Mouse (Mus musculus) megakaryocyte, embryonic 14.5 days (primary cell): ENCODE results near the gene Agrp. TPM values are rescaled to one million over a fixed set of nuclear protein-coding genes. Genes with fewer than 3 reads are reported as not detected.

ENCODE experiments used
- H3K27me3 ChIP-seq: replicated peaks from 2 replicates; pipeline ENCODE3; 2012; ENCODE audit warnings: inconsistent platforms
- H3K36me3 ChIP-seq: replicated peaks from 2 replicates; pipeline ENCODE3; 2012; ENCODE audit warnings: low read length, inconsistent platforms, mixed read lengths
- H3K4me1 ChIP-seq: 2 replicates; pipeline ENCODE4 v1.6.1; 2012; ENCODE audit warnings: inconsistent platforms
- H3K4me3 ChIP-seq: replicated peaks from 2 replicates; pipeline ENCODE3; 2012; ENCODE audit warnings: moderate library complexity, mild to moderate bottlenecking, inconsistent platforms
- H3K9me3 ChIP-seq: 2 replicates; pipeline ENCODE4 v1.6.1; 2012; ENCODE audit warnings: inconsistent platforms
- FLI1 ChIP-seq: IDR thresholded peaks from 2 replicates; pipeline ENCODE4 v1.6.1; 2012; ENCODE audit warnings: low read length, inconsistent platforms, mixed read lengths
- GATA1 ChIP-seq: IDR thresholded peaks from 3 replicates; pipeline ENCODE4 v1.6.1; 2012; ENCODE audit warnings: mixed read lengths, low read length, inconsistent platforms, borderline replicate concordance
- polyA plus RNA-seq: library from polyadenylated mRNA; stranded (reverse); fragments of >175 nt; gene quantifications from 2 replicates; pipeline ENCODE4 v1.2.3, GENCODE M21; 2012; ENCODE audit warnings: low replicate concordance; ENCODE audit not compliant: insufficient read depth

Gene Agrp
- not detected in 2 replicates for polyA plus RNA-seq

DNA sequence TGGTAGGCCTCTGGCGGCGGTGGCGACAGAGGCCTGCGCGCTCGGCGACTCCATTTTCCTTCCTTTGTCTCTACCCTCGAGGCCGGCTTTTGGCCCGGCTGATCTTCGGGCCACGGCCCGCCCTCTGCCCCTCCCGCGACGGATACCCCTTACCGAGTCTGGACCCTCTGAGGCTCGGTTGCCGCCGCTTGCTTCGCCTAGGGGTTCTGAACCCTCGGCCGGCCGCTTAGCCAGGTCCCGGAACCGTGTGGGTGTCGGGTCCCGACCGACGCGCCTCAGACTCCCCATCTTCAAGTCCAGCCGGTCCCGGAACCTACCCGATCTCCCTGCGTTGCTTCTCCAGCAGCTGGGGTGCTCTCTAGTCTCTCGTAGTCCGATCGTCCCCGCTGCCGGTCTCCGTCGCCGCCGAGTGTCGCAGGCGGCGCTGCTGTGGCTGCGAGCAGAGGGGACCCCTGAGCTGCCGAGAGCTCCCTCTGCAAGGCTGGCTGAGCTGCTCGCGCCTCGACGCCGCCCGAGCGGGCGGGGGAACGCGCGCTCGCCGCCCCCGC, at the start of gene Agrp:
Agrp (minus strand) TSS at position 431 of the 548 bp plus-strand sequence.
- no peak for TF ChIP-seq GATA1
- TF ChIP-seq FLI1: no peak
- Histone ChIP-seq H3K4me3 (peak within 1 kb of the TSS; percentile 96), H3K9me3 (no peaks in the 10 kb centered on the region), H3K27me3 (no peaks in the 10 kb centered on the region), H3K4me1 (peaks cover 58% of the 10 kb centered on the region), H3K36me3 (peaks cover 5% of the 10 kb centered on the region)

DNA sequence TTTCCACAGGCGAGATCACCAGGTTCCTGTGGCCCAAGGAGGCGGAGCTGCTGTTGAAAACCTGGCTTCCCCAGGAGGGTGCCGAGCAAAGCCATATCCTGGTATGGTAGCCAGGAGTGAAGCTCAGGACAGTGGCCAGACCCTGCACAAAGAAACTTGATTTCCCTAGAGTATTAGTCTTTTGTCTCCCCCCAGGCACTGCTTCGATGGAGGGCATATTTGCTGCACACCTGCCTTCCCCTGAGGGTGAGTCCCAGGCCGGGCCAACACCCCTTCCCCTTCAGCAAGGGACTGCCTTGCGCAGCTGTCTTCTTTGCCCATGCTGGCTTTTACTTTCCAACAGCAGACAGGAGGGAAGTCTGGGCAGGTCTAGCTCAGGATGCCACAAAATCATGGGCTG, 49.4 kb upstream of the Agrp start:
- TF ChIP-seq FLI1 (no peak), GATA1 (no peak)
- H3K4me3 ChIP-seq: peak overlapping the region; percentile 90
- H3K4me1 ChIP-seq: peaks cover 25% of the 10 kb centered on the region

DNA sequence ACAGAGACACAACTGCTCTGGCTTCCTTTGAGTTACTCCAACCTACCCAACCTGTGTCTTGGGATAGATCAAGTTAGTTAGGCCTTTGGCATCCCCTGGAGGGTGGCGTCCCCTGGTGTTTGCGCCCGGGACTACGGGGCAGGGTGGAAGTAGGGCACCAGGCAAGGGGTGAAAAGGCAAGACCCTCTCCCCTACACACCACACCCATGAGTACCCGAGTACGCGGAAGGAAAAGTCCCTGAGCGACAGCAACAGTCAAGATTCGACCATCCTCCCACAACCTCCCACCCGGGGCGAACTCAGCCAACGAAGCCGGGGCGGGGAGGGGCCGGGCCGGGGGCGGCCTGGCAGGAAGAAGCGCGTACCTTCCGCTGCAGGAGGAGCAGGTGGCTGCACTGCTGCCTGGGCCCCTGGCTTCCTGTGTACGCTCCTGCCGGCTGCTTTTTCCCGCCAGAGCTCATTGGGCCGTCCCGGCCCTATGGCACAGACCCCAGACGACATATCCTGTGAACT, 48.7 kb upstream of the Agrp start, which contains the start of gene Carmil2:
Carmil2 (plus strand) TSS at position 479 of the 513 bp plus-strand sequence.
- Histone ChIP-seq H3K9me3 (no peaks in the 10 kb centered on the region), H3K4me3 (peak within 1 kb of the TSS; percentile 90), H3K4me1 (peaks cover 25% of the 10 kb centered on the region), H3K36me3 (peaks cover 48% of the 10 kb centered on the region), H3K27me3 (no peaks in the 10 kb centered on the region)
- no peak for TF ChIP-seq FLI1
- TF ChIP-seq GATA1: no peak

More for the DNA sequence above, 49.4 kb upstream of the Agrp start:
- H3K9me3 ChIP-seq: no peaks in the 10 kb centered on the region
- H3K36me3 ChIP-seq: peaks cover 46% of the 10 kb centered on the region
- no peaks in the 10 kb centered on the region for H3K27me3 ChIP-seq

DNA sequence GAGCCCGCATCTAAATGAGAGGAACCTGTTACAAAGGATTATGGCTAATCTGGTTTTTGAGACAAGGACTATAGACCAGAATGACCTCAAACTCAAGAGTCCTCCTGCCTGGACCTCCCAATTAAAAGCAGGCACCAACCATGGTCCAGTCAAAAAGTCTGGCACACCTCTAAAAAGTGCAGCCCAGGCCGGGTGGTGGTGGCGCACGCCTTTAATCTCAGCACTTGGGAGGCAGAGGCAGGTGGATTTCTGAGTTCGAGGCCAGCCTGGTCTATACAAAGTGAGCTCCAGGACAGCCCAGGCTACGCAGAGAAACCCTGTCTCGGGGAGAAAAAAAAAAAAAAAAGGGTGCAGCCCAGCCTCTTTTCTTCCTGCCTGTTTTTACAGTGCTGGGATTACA, 48.1 kb upstream of the Agrp start:
- Histone ChIP-seq H3K9me3 (no peaks in the 10 kb centered on the region), H3K27me3 (no peaks in the 10 kb centered on the region), H3K4me1 (peaks cover 25% of the 10 kb centered on the region), H3K4me3 (no peak overlapping the region), H3K36me3 (peaks cover 50% of the 10 kb centered on the region)
- TF ChIP-seq FLI1 (no peak), GATA1 (no peak)

DNA sequence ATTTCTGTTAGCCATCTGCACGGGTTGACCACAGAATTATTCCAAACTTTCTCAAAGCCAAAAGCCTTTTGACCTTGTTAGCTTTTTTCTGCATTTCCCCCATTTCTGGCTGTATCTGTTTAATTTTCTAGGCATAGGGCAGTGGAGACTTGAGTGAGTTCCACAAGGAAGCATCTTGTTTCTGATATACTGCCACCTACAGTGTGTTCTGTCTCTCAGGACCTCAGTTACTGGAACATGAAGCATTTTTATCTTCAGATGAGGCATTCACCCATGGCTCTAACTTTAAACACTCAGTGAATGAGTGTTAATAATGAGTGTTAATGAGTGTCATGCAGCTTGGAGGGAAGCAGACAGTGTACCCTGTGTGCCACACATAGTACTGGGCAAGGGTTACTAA, 40.7 kb upstream of the Agrp start:
- Histone ChIP-seq H3K4me3 (no peak overlapping the region), H3K9me3 (no peaks in the 10 kb centered on the region), H3K4me1 (peaks cover 7% of the 10 kb centered on the region), H3K27me3 (no peaks in the 10 kb centered on the region), H3K36me3 (peaks cover 94% of the 10 kb centered on the region)
- no peak for TF ChIP-seq FLI1

DNA sequence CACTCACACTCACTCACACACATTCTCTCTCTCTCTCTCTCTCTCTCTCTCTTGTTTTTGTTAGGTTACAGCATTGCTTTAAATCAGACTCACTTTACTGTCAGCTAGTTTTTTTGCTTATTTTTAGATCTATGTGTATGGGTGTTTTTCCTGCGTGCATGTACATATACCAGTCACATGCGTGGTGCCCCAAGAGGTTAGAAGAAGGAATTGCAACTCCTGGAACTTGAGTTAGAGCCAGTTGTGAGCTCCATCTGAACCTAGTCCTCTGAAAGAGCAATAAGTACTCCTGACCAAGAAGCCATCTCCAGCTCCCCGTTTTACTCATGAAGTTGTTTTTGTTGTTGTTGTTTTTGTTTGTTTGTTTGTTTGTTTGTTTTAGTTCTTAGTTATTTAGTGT, 24.0 kb upstream of the Agrp start:
- peaks cover 53% of the 10 kb centered on the region for H3K36me3 ChIP-seq
- H3K27me3 ChIP-seq: no peaks in the 10 kb centered on the region
- TF ChIP-seq FLI1 (no peak), GATA1 (no peak)

DNA sequence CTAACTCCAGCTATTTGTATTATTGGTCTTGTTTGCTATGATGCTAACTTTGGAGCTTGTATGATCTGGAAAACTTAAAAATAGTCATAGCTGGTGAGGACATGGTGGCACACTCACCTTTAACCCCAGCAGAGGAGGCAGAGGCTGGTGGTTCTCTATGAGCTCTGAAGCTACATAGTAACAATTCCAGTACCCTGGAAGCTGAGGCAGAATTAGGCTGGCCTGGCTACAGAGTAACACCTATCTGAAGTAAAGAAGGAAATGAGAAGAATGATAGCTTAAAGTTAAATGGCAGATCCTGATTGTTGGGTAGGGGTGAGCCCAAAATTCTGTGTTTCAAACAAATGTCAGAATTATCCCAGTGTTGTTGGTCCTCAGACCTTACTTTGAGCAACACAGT, 20.4 kb upstream of the Agrp start:
- no peak for TF ChIP-seq FLI1
- TF ChIP-seq GATA1: no peak
- Histone ChIP-seq H3K9me3 (no peaks in the 10 kb centered on the region), H3K27me3 (no peaks in the 10 kb centered on the region), H3K4me3 (no peak overlapping the region), H3K4me1 (peaks cover 29% of the 10 kb centered on the region; the same call in 1 of the 2 replicates), H3K36me3 (peaks cover 46% of the 10 kb centered on the region)

More for the DNA sequence above, 24.0 kb upstream of the Agrp start:
- Histone ChIP-seq H3K4me3 (no peak overlapping the region), H3K4me1 (peaks cover 23% of the 10 kb centered on the region; the same call in 1 of the 2 replicates), H3K9me3 (no peaks in the 10 kb centered on the region)

DNA sequence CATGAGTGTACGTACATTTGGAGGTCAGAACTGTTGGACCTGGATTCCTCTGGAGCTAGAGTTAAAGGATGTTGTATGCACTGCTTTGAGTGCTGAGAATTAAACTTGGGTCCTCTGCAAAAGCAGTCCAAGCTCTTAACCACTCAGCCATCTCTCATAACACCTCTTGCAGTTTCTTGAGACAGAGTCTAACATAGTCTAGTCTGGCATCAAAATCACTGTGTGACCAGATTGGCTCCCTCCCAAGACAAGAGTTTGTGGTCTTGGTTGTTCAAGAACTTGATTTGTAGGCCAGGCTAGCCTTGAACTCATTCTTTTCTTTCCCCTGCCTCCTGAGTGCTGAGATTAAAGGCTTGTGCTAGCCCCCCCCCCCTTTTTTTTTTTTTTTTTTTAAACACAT, 11.7 kb upstream of the Agrp start:
- H3K4me3 ChIP-seq: no peak overlapping the region
- no peaks in the 10 kb centered on the region for H3K27me3 ChIP-seq
- H3K9me3 ChIP-seq: no peaks in the 10 kb centered on the region
- TF ChIP-seq GATA1: no peak
- TF ChIP-seq FLI1: no peak
- peaks cover 42% of the 10 kb centered on the region for H3K4me1 ChIP-seq
- H3K36me3 ChIP-seq: peaks cover 73% of the 10 kb centered on the region

DNA sequence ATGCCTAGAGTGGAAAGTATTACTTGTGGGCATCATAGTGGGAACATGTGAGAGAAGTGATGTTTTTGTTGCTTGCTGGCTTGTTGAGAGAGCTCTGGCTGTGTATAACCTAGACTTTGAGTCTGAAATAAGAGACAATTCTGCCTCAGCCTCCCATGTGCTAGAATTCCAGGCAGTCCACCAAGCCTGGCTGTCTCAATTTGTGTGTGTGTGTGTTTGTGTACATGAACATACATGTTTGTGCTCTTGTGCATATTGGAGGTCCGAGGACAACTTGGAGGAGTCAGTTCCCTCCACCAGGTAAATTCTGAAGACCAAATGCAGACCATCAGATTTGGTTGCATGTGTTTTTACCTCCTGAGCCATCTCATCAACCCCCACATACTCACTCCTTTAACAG, 8.0 kb upstream of the Agrp start:
- no peaks in the 10 kb centered on the region for H3K9me3 ChIP-seq
- no peak overlapping the region for H3K4me3 ChIP-seq
- TF ChIP-seq GATA1 (no peak), FLI1 (no peak)
- no peaks in the 10 kb centered on the region for H3K27me3 ChIP-seq
- peaks cover 38% of the 10 kb centered on the region for H3K4me1 ChIP-seq
- H3K36me3 ChIP-seq: peaks cover 58% of the 10 kb centered on the region

DNA sequence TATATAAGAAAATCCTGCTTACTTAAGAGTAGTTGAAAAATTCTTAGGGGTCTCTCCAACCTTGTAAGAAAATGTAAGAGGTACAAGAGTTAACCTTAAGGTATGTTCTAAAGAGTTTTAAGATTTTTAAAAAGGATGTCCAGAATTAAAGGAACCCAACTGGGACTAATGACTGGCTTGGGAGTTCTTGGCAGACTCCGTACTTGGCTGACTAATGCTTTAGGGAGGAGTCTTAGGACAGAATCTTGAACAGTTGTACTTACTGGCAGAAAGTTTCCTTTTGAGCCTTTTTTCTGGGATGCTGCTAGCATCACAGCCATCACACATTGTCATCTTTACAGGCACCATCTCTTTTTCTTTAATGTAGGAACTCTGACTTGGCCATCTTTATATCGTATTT, 3.3 kb upstream of the Agrp start:
- Histone ChIP-seq H3K27me3 (no peaks in the 10 kb centered on the region), H3K9me3 (no peaks in the 10 kb centered on the region), H3K4me3 (peak overlapping the region; percentile 23), H3K4me1 (peaks cover 46% of the 10 kb centered on the region), H3K36me3 (peaks cover 30% of the 10 kb centered on the region)
- TF ChIP-seq FLI1: no peak
- no peak for TF ChIP-seq GATA1

DNA sequence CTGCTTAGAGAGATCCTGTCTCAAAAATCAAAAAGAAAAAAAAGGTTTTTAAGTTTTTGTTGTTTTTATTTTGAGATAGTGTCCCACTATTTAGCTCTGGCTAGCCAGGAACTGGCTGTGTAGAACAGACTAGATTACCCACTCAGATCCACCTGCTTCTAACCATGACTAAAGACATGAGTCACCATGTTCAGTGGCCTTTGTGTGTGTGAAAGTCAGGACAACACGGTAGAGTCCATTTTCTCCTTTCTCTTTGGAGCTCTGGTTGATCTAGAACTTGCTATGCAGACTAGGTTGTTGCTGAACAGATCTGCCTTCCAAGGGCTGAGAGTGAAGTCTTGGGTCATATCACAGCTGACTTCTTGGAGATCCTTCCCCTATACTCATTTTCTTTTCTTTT, 2.6 kb upstream of the Agrp start:
- H3K4me1 ChIP-seq: peaks cover 49% of the 10 kb centered on the region

More for the DNA sequence above, 2.6 kb upstream of the Agrp start:
- Histone ChIP-seq H3K36me3 (peaks cover 24% of the 10 kb centered on the region), H3K27me3 (no peaks in the 10 kb centered on the region), H3K4me3 (peak overlapping the region; percentile 76), H3K9me3 (no peaks in the 10 kb centered on the region)
- TF ChIP-seq GATA1 (no peak), FLI1 (no peak)
